Mouse (Mus musculus) urinary bladder, postnatal 36 days (tissue): Measurements from ENCODE around the gene Sept11.

Experiments used
- DNase-seq, 2 experiments: peaks; one replicate each; pipeline ENCODE4 v3.0.0; 2022; ENCODE audit warnings: low spot score in 2 of 2, mixed read lengths in 1 of 2

The Sept11 gene

DNA sequence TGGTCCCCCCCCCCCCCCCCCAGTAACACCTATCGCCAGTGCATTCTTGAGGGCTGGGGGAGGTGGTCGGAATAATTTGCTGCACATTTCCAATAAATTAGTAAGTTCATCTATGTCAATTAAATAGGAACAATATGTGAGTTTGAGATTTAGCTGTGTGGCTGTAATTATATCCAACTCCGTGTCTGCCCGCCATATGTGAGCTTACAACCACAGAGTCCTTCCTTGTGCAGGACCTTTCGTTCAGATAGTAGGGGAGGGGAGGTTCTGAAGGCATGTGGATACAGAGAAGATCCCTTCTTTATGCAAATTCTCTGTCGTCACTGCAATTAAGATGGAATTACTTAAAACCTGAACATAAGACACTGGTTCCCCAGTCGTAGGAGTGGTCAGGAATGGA is 2.1 kb downstream of the Sept11 start:
- DNase-seq, result no peak

DNA sequence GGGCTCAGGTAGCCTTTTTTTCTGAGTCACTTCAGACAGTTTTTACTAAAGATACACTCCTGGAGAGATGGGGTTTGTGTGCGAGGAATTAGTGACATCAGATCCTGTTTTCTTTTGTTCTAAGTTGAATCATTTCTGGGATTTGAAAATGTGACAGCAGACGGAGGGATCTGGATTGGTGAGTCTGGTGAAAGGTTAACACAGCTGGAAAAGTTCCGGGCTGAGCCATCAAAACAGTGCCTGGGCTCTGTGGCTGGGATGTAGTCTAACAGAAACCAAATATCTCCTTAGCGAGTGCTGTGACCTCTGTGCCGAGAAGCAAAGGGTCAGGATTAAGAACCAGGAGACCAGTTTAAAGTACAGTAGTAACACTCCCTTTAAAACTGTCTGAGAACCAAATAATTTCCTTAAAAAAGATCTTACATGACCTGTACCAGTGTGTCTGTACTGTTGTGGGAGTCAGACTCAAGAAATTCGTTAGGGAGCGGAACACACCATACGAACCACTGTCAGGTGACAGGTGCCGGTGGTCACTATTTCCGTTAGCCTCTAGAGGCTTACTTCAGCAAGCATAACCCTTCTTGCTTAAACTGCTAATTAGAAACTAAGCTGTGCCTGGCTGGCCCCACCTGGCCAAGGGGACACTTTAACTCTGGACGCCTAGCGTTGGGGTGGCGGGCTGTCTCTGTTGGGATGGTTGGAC is 4.1 kb downstream of the Sept11 start:
- DNase-seq, result no peak

DNA sequence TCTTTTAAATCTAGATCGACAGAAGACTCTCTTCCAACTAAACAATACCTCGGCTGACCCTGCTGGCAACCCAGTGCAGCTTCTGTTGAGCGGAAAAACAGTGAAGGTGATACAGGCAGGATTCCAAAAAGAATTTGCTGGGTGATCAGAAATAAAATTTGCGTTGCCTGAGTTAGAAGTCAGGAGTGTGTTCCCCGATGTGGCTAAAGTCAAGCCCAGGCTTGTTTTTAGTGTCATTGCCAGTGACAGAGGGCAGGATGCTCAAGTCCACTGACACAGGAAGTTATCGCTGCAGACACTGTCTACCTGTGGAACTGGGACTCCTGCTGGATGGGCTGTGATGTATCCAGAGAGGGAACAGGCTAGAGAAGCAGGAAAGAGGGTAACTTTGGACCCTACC is 5.0 kb downstream of the Sept11 start:
- no peak for DNase-seq

DNA sequence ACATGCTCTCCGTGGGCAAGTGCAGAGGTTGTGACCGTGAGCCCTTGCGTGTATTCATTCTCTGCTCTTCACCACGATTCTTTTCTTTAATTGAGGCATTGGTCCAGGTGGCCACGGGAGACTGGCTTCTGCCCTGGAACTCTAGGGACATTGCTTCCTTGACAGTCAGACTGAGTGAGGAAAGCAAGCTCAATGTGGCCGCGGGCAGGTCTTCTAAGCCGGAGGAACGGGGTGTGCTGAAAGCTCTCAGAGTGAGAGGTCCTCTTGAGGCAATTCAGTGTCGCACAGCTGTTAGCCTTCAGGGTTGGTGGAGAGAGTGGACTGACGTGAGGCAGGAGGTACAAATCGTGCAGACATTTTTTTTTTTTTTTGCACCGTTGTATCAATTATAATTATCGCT is 5.6 kb downstream of the Sept11 start:
- no peak for DNase-seq

DNA sequence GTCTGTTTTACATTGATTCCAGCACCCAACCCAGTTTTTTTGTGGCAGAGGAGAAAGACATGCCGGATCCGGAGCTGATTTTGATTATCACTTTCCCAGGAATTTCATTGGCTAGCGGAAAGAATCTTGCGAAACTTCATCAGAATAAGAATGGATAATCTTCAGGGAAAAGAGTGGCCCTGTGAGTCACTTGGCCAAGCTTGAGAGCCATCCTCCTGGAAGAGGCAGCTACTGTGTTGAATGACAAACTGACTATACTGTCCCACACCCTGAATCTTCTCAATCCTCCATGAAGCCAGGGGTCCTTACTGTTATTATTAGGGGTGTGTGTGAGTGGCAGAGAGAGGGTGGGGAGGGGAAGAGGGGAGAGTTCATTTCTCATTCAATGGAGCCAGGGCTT is 7.7 kb downstream of the Sept11 start:
- DNase-seq, result no peak

DNA sequence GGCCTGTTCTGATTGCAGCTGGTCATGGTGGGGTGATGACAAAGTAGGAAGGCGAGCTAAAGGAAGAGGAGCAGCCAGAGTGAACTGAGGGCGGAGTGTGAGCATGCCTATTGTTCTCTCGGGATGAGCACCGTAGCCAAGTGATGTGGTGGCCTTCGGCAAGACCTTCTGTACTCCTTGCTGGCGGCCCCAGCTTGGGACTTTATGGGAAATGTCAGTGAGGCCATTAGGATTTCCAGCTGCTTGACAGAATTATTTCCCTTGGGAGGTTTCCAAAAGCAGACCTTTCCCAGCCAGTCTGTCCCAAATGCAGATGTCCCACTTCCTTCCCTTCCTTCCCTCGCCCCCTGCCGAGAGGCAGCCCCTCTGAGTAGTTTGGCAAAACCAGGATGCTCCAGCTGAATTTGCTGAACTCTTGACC is 8.1 kb downstream of the Sept11 start:
- DNase-seq, result no peak

DNA sequence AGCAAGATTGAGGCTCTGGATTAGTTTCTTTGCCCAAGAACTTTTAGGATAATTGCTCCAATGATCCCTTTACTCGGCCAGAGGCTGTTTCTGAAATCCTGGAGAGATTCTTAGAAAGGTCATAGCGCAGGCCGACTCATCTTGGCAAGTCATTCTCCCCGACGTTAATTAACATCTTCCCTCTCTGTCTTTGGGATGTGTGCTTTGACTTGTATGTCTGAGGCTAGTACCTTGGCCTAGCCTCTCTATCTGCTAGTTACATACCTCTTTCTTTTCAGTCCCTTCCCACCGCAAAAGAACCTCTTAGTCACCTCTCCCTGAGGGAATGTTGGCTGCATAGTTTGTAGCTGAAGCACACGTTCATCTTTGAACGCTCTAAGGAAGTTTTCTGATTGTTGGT is 10.4 kb downstream of the Sept11 start:
- no peak for DNase-seq

DNA sequence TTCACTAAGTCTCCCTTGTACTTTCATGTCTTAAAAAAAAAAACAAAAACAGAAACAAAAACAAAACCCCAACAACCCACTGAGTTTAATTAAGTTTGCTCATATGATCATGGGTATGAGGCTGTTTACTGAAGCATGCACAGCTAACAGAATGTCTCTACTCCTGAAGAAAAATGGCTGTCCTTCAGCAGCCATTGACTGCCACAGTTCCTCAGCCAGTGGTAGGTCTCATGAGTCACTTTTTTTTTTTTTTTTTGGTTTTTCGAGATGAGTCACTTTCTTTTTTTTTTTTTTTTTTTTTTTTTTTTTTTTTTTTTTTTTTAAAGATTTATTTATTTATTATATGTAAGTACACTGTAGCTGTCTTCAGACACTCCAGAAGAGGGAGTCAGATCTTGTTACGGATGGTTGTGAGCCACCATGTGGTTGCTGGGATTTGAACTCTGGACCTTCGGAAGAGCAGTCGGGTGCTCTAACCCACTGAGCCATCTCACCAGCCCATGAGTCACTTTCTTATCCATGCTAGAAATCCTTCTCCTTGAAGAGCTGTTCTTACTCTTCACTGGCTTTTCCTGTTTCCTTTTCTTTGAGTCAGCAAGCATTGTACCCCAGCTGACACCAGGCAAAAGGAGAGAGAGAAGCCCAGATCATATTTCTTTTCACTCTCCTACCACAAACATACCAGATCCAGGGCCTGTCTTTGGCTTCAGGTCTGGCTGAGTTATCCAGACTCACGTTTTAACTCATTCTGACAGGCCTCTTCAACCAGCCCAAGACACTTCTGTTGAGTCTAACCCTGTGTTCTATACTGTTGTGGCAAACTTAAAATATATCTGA is 12.0 kb downstream of the Sept11 start:
- no peak for DNase-seq

DNA sequence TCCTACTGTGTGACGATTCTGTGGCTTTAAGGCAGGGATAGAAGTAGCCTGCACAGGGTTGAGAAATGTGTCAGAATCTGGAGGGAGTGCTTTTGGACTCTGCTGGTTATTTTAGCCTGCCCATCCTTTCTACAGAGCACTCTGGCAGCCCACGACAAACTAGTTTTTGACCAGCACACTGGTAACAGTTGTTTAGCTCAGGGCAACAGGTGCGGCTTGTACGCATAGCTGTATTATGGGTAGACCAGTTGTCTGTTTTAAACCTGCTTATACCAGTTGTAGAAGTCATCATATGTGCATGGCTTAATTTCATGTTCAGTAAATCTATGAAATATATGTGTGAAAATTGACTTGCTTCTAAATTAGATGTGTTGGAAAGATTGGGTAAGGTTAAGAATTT is 12.8 kb downstream of the Sept11 start:
- DNase-seq, result no peak

DNA sequence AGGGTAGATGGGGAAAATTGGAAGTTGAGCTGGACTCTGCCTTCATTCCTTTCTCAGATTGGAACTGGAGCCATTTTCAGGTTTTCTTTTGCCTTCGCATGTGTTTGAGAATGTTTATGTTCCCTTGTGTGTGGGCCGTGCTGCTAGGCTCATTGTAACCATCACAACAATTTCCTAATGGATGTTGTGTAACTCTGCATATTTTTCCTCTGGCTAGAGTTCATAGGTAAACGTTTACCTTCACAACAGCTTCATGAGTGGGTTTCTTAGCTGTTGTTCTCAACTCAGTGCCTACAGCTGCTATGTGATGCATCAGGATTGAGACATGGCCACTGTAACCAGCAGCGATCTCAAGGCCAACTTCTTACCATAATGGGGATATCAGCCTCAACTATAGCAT is 15.5 kb downstream of the Sept11 start:
- no peak for DNase-seq

DNA sequence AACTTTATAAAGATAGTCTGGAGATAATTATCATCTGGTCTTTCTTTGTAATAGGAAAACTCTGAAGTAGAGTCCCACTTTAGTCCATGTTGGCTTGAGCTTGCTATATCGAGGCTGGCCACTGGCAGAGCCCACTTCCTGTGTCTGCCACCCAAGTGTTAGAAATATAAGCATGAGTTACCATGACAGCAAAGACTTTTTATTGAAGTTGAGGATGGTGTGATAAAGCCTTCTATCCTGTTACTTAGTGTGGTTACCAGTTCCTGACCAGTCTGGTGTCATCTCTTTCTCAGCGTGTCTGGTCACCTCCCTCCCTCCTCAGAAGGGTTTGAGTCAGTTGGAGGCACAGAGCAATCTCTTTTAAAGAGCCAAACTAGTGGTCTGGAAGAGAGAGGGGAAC is 16.3 kb downstream of the Sept11 start:
- no peak for DNase-seq

DNA sequence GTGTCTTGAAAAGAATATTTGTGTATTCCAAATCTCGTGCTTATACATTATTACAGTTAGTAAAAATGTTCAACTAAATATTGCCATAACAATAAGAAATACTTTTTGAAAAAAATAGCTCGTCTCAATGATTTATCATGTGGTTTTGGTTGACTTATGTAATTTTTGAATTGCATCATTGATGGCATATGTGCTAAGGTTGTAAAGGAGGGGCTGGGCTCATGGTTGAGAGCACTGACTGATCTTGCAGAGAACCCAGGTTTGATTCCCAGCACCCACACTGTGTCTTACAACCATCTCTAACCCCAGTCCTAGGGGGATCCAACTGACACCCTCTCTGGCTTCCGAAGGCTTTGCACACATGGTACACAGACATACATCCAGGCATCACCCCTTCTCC is 19.1 kb downstream of the Sept11 start:
- no peak for DNase-seq

DNA sequence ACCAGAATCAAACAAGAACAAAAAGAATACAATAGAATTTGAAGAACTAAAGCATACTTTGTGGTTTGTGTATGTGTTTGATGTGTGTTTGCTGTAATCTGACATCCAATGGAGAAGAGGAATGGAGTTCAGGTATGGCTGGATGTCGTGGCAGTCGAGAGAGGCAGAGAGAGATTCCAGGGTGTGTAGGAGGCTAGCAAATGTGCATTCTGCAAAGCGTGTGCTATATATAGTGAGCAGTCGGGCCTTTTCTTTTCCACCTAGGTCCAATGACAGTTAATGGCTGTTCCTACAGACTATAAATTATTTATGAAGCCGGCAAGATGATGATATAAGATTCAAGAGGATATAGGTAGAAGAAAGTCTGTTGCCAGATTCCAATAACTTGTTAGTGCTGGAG is 20.3 kb downstream of the Sept11 start:
- no peak for DNase-seq

DNA sequence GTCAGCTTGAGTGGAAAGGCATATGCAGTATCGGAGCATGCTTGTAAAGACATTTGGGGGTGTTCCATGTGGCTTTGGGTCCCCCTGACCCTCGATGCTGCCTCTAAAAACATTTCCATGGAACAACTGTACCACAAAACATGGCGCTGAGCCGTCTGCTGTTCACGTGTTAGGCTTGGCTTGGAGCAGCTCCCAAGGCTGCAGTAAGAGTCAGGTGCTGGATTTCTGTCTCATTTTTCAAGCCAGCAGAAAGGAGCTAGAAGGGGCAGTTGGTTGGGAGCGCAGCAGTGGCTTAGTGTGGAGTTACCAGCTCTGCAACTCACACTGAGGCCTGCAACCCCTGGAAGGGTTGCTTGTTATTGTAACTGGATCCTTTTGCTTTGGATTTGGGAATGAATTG is 21.3 kb downstream of the Sept11 start:
- DNase-seq, result no peak

DNA sequence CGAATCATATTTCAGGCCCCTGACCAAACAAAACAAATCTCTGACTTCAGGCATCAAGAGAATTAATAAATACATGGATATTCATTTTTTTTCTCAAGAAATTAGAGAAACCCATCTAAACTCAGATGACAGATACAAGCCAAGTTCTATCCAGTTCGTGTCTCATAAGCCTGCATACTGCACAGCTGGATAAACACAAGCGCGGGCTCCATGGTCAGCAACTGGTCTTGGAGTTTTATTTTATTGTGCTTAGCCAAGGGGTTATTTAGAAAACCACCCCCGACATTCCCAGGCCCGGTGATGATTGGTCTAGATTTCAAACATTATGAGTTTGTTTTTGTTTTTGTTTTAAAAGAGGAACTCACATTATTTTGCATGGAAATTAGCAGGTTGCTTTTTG is 21.8 kb downstream of the Sept11 start:
- no peak for DNase-seq

DNA sequence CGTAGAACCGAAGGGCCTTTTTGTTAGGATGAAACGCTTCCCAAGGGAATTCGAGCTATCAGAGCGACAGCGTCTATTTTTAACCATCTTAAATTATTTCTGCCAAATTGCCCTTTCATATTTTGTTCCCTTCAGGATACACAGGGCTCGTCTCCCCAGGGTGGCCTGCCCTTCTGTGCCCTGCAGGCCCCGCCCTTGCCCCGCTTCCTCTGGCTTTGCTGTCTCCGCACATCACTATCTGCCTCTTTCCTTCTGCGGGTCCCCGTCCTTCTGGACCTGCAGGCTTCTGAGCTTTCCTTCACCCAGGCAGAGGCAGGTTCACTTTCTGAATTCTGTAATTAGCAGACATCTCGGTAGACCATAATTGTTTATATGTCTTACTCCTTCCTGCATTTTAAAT is 22.6 kb downstream of the Sept11 start:
- DNase-seq, result no peak

DNA sequence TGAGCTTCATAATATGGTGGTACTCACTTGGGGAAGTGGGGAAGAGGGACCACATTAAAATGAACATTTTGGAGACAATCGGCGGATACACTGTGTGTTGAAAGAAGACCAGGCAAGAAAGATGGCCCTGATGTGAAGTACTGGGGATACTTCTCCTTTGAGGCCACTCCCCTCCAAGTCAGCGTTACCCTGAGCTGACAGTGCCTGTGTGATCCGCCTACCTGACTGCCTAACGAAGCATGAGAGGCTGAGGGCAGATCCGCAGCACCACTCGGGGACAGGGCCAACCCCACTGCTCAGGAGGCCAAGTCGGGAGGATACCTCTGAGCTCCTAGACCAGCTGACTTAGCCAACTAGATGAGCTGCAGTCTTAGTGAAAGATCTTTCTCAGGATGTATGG is 24.4 kb downstream of the Sept11 start:
- DNase-seq, result no peak

DNA sequence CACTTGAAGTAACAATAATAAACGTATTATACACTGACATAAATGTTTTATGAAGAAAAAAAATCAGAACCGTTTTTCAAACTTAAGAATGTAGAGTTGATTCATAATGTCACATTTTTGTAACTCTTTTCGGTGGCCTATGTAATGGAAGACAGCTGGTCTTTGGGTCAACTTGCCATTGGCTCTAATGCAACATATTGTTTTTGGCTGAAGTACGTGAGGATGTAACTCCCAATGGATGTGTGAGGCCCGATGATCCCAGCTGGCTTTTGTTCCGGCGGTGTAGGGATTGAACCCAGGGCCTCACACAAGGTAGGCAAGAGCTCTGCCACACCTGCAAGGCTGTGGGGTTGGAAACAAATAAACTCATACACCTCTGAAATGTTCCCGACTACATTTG is 28.4 kb downstream of the Sept11 start:
- DNase-seq, result no peak

DNA sequence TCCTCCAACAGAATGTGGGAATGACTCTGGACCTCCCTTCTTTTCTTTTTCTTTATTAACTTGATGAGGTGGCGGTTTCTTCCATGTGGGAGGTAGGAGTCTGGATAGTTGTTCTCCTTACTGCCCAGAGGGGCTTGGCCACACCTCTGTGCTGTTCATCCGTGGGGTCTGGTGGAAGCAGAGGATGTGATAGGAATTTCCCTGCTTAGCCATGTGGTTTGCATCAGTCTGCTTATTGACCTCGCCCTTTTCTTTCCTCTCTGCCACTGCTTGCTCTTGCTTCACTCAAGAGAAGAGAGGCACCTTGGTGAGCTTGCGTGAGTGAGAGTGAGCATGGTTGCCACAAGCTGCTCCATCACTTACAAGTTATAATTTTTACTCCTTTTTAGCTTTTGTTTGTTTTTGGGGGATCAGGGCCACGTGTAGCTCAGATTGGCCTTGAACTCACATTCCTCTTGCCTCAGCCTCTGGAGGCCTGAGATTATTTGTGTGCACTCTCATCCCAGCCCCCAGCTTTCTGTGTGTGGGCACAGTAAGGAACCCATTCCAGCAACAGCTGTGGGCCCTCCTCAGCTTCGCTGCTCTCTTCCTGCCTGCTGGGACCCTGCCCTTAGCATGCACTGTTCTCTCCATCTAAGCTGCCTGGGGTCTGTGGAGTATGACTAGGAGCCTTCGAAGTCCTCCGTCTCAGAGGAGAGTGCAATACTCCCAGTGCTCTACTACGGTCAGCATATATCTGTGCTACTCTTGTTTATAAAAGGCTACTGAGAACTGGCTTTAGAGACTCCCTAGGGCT is 31.0 kb downstream of the Sept11 start:
- no peak for DNase-seq

DNA sequence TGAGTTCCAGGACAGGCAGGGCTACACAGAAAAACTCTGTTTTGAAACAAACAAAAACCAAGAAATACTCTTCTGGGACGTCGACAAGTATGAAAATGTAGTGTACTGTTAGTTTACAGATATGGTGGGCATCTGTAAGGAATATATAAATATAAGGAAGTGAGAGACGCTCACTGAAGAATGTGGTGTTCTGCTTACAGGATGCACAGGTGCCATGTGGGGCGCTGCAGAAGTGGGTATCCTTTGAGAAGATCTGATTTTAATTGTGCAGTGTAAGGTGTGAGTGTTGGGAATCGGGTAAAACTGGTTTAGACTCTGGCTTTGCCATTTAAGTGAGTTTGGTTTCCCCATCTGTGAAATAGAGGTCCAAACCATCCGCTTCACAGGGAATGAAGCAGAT is 32.1 kb downstream of the Sept11 start:
- no peak for DNase-seq

DNA sequence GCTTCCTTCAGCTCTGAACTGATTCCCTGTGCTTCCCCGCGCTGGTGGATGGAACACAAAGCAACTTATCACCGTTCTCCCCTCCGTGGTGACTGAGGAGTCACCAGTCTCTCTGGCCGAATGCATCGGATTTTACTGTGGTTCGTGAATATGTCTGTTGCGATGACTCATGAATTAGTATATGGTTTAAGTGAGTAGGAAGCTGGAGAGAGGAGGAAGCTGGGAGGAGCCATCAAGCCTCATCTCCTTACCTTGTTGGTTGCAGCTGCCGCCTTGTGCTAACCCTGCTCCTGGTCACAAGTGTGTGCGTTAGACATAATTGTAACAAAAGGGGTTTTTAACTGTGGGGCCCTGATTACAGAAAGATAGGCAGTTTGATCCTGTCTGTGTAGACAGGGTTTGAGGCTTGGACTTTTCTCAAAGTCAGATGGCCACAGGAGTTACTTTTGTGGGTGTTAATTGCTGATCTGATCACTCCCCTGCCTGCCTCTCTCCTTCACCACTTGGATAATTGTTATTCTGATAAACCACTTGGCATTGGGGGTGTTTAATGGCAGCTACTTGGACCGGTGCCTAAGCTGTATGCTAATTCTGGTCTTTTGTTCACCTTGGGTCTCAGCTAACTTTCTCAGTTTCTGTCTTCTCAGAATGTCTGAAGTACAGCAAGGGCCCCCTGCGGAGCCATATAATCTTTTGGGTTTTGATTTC is 33.1 kb downstream of the Sept11 start:
- no peak for DNase-seq

DNA sequence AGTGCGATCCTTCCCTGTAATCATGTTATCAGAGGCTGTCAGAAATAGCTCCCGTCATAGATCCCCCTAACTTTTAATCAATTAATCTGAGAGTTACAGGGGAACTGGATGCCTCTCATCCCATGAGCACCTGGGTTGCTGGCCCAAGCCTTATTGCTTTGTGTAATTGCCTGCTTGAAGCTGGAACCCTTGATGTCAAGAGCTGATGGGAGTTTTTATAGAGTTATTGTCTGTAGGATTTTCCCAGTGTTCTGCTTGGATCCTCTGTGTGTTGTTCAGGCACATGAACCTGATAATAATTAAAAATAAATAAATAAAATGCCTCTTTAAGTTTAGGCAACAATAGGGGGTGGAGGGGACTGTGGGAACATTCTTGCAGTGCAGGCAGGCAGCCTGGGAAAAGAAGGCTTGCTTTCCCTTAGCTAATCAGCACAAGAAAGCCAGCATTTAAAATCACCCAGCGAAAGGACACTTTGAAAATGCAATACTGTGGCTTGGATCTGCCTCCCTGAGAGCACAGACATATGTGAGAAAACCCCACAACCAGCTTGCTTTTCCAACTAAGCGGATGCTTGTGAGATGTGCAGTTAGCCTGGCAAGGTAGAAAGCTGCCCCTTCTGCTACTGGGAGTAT is 33.8 kb downstream of the Sept11 start:
- DNase-seq, result no peak
